Mouse (Mus musculus) lung, embryonic 15.5 days (tissue): Measurements from ENCODE around the gene Smad1. TPM values are rescaled to one million over a fixed set of nuclear protein-coding genes. Genes with fewer than 3 reads are reported as not detected.

Experiments
- ATAC-seq: fragments of 200-750 bp; cut with Nextera tagmentation; 2 replicates; pipeline ENCODE4 v1.8.0; 2017; ENCODE audit warnings: moderate number of reproducible peaks, borderline replicate concordance; ENCODE audit not compliant: low FRiP score, low TSS enrichment; ENCODE audit errors: extremely low read depth
- H3K27ac ChIP-seq: fragments of 300-500 bp; sonication (generic); 2 replicates; pipeline ENCODE4 v1.5.1; 2015; ENCODE audit warnings: moderate library complexity, mild to moderate bottlenecking, inconsistent platforms
- H3K27me3 ChIP-seq: fragments of 300-500 bp; sonication (generic); 2 replicates; pipeline ENCODE4 v1.6.1; 2015; ENCODE audit warnings: inconsistent platforms
- H3K36me3 ChIP-seq: fragments of 300-500 bp; sonication (generic); 2 replicates; pipeline ENCODE4 v1.6.1; 2015; ENCODE audit warnings: inconsistent platforms
- H3K4me1 ChIP-seq: fragments of 300-500 bp; sonication (generic); 2 replicates; pipeline ENCODE4 v1.6.1; 2015; ENCODE audit warnings: inconsistent platforms
- H3K4me2 ChIP-seq: fragments of 300-500 bp; sonication (generic); 2 replicates; pipeline ENCODE4 v1.6.1; 2015; ENCODE audit warnings: inconsistent platforms, mild to moderate bottlenecking, moderate library complexity
- H3K4me3 ChIP-seq: fragments of 300-500 bp; sonication (generic); 2 replicates; pipeline ENCODE4 v1.5.1; 2015; ENCODE audit warnings: mild to moderate bottlenecking, inconsistent platforms
- H3K9ac ChIP-seq: fragments of 300-500 bp; sonication (generic); 2 replicates; pipeline ENCODE4 v1.6.1; 2015; ENCODE audit warnings: inconsistent platforms
- H3K9me3 ChIP-seq: fragments of 300-500 bp; sonication (generic); 2 replicates; pipeline ENCODE4 v1.6.1; 2016; ENCODE audit warnings: inconsistent platforms
- WGBS: fragments of 180-500 bp; shearing (Covaris S2); methylation state at CpG from one replicate; pipeline ENCODE4 v1.1.7; 2015; 5-methylcytosine and 5-hydroxymethylcytosine counted together
- polyA plus RNA-seq: library from polyadenylated mRNA; unstranded; fragments of >200 nt; fragmentation: Nextera tagmentation; extraction: Ambion mirVana; gene quantifications from 2 replicates; pipeline ENCODE4 v1.2.1, GENCODE M21; 2015

The Smad1 gene
- polyA plus RNA-seq, 1 experiment from 2014 or later = 38.5 TPM

DNA sequence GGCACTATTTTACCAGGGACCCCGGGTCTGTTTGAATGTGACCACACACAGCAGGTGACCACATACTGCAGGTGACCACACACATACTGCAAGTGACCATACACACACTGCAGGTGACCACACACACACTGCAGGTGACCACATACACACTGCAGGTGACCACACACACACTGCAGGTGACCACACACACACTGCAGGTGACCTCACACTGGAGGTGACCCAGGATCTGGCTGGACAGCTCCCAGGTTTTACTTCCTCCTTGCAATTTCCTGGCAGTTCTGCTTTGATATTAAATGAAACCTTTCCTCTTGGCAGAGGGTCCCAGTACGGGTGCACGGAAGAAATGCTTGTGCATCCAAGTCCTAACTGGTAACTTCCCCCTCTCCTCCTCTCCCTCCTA, 75.3 kb downstream of the Smad1 start:
- 55% methylated on average over 3 of the region's 3 CpGs for WGBS

DNA sequence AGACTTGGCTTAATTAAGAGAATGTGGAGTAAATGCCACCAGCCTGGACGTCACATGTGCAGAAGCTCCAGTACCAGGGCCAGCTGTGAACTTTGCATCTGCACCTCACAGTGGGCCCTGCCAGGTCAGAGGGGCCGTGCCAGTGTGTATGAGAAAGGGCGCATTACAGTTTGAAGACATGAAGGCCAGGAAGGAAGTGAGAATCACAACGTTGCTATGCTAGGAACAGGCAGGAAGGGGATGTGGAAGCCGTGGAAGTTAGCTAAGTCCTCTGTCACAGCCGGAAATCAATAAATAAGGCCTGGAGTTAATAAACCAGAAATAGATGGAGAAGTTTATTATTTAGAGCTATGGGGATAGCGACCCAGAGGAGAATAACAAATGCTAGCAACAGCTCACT, 76.2 kb downstream of the Smad1 start:
- Histone ChIP-seq H3K27ac (peak overlapping the region; percentile 7; the same call in 1 of the 2 replicates), H3K36me3 (no peaks in the 10 kb centered on the region), H3K4me3 (no peak overlapping the region), H3K4me1 (peaks cover 9% of the 10 kb centered on the region; the same call in 1 of the 2 replicates), H3K9me3 (no peaks in the 10 kb centered on the region), H3K27me3 (no peaks in the 10 kb centered on the region), H3K9ac (no peak overlapping the region), H3K4me2 (no peak overlapping the region)
- no peak for ATAC-seq
- WGBS = 49% methylated on average over 7 of the region's 7 CpGs

More for the DNA sequence above, 75.3 kb downstream of the Smad1 start:
- Histone ChIP-seq H3K4me2 (no peak overlapping the region), H3K9ac (no peak overlapping the region), H3K27me3 (no peaks in the 10 kb centered on the region), H3K4me1 (peaks cover 9% of the 10 kb centered on the region; the same call in 1 of the 2 replicates), H3K36me3 (no peaks in the 10 kb centered on the region), H3K9me3 (no peaks in the 10 kb centered on the region), H3K4me3 (no peak overlapping the region), H3K27ac (peak overlapping the region; percentile 16; the same call in 1 of the 2 replicates)
- ATAC-seq = no peak

DNA sequence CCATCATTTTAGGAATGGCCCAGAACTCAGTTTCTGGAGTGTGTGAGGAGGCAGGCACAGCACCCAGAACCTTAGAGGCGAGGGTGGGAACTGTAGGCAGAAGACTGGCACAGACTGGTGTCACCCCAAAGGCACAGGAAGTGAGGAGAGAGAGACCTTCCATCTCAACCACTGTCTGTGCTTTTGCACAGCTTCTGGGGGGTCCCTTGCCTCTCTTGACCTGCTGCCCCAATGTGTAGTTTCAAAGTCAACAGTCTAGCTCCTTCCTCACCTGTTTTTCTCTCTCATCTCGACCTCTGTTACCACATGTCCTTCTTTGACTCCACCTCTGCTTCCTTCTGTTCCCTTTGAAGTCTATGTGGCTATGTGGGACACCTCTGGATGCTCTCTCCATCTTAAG, 88.5 kb downstream of the Smad1 start:
- Histone ChIP-seq H3K27me3 (no peaks in the 10 kb centered on the region), H3K27ac (no peak overlapping the region)
- ATAC-seq = no peak

DNA sequence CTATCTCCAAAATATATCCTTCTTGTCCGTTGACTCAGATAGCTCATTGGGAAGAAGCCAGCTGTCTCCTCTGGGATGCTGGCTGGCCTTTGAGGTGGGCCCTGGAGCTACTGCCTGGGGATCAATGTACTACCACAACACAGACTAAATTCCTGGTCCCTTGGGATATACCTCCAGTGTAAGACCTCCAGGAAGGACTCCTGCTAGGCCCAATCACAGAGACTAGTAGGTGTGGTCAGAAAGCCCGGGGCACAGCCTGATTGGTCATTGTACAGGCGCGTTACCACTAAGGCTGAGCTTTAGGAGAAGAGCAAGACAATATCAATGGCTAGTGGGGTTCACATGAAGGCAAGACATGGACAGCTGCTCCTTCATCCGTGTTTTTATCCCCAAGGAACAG, 93.4 kb downstream of the Smad1 start:
- Histone ChIP-seq H3K4me2 (no peak overlapping the region), H3K9me3 (no peaks in the 10 kb centered on the region), H3K4me1 (no peaks in the 10 kb centered on the region), H3K36me3 (no peaks in the 10 kb centered on the region), H3K4me3 (no peak overlapping the region), H3K27ac (no peak overlapping the region), H3K27me3 (no peaks in the 10 kb centered on the region), H3K9ac (no peak overlapping the region)
- ATAC-seq = no peak
- 65% methylated on average over 5 of the region's 5 CpGs for WGBS

More for the DNA sequence above, 88.5 kb downstream of the Smad1 start:
- H3K9me3 ChIP-seq = no peaks in the 10 kb centered on the region
- H3K36me3 ChIP-seq = no peaks in the 10 kb centered on the region
- H3K4me1 ChIP-seq = no peaks in the 10 kb centered on the region
- no peak overlapping the region for H3K4me3 ChIP-seq
- WGBS = 53% methylated on average over 2 of the region's 2 CpGs
- H3K9ac ChIP-seq = no peak overlapping the region
- H3K4me2 ChIP-seq = no peak overlapping the region

DNA sequence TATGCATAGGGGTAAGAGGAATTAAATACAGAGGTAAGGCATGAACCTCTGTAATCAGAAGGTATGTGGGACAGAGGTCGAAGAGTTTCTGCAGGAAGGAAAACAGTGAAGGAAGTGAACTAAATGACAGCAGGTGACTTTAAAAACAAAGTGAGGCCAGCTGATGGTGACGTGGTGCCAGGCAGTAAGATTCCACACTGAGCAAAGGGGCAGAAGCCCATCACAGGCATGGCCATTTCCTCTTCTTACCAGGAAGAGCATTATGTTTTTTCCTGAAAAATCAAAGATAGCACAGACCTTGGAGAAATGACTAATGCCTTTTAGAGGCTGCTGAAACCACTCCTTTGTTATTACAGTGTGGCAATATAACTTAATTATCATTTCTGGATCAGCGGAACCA, 97.8 kb downstream of the Smad1 start:
- Histone ChIP-seq H3K4me2 (no peak overlapping the region), H3K27me3 (no peaks in the 10 kb centered on the region), H3K4me1 (peaks cover 4% of the 10 kb centered on the region; the same call in 1 of the 2 replicates), H3K9ac (no peak overlapping the region), H3K9me3 (no peaks in the 10 kb centered on the region), H3K4me3 (no peak overlapping the region), H3K36me3 (no peaks in the 10 kb centered on the region), H3K27ac (no peak overlapping the region)
- ATAC-seq = no peak
- WGBS = 57% methylated on average over 3 of the region's 3 CpGs

DNA sequence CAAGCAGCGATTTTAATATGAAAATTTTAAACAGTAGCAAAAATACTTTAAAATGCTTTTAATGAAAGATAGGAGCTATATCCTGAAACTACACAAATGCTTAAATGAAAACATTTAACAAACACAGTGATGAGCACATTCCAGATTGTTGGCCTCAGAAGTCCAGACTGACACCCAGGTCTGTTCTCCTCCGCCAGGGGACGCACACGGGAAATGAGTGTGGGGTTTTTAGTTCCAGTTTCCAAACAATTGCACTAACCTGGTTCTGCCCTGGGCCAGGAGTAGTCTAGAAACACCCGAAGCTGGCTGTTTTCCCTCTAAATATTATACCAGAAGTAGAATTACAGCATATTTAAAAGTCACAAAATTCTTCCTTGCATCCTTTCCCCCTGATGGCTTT, 99.6 kb downstream of the Smad1 start:
- ATAC-seq = no peak
- no peak overlapping the region for H3K4me3 ChIP-seq
- 62% methylated on average over 5 of the region's 5 CpGs for WGBS
- H3K27ac ChIP-seq = no peak overlapping the region
- no peaks in the 10 kb centered on the region for H3K9me3 ChIP-seq
- no peak overlapping the region for H3K4me2 ChIP-seq
- no peaks in the 10 kb centered on the region for H3K27me3 ChIP-seq
- no peaks in the 10 kb centered on the region for H3K36me3 ChIP-seq
- peaks cover 12% of the 10 kb centered on the region; the same call in 1 of the 2 replicates for H3K4me1 ChIP-seq
- no peak overlapping the region for H3K9ac ChIP-seq

DNA sequence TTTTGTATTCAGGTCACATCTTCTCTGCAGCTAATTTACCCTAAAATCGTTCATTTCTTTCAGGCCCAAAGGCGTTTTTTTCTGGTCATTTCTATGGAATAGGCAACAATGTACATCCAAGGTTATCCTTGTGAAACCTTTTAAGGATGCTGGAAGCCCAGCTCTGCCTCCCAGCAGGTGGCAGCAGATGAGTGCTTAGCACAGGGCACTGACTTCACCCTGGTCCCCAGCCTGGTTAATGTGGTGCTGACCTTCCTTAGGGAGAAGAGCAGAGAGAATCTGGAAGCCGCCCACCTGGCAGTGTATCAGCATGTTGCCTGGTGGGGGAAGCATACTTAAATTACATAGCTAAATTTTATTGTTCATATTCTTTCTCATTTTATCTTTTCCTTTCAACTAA, 101.6 kb downstream of the Smad1 start:
- Histone ChIP-seq H3K27me3 (no peaks in the 10 kb centered on the region), H3K27ac (no peak overlapping the region), H3K4me3 (no peak overlapping the region), H3K9me3 (no peaks in the 10 kb centered on the region), H3K4me1 (peaks cover 22% of the 10 kb centered on the region), H3K36me3 (no peaks in the 10 kb centered on the region), H3K4me2 (no peak overlapping the region), H3K9ac (no peak overlapping the region)
- 26% methylated on average over 3 of the region's 3 CpGs for WGBS
- ATAC-seq = no peak

DNA sequence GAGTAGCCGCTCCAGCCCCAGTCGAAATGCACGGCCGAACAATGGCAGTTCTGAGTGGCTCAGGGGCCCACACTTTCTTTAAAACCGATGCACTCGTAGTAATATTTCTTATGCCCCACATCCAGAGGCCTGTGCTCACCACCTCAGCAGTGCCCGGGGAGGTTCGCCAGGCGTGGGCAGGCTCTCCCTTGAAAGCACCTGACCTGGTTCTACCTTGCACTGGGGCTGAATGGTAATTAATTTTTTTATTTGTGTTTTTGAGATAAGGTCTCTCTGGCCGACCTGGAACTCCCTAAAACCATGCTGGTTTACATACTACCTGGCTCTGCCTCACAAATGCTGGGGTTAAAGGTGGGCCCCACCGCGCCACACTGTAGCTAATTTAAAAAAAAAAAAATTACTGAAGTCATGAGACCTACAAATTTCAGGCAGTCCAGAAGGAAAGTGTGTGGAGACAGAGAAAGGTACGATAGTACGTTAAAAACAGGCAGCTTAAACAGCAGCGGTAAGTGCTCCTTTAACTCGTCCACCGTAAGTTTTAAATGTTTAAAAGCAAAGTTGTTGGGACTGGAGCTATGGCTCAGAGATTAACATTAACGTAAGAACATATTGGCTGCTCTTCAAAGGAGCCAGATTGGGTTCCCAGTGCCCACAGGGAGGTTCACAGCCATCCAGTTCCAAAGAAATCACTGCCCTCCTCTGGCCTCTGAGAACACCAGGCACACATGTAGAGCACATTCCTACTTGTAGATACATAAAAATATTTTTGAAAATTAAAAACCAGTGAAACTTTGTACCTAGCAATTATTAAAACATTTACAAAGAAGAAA, 103.8 kb downstream of the Smad1 start:
- no peaks in the 10 kb centered on the region for H3K27me3 ChIP-seq
- H3K9ac ChIP-seq = peak overlapping the region; percentile 70
- H3K36me3 ChIP-seq = no peaks in the 10 kb centered on the region
- peak overlapping the region; percentile 76 for H3K4me2 ChIP-seq
- no peaks in the 10 kb centered on the region for H3K9me3 ChIP-seq
- ATAC-seq = no peak; the same call in 1 of the 2 replicates
- H3K27ac ChIP-seq = peak overlapping the region; percentile 98
- H3K4me1 ChIP-seq = peaks cover 29% of the 10 kb centered on the region
- H3K4me3 ChIP-seq = peak overlapping the region; percentile 60
- 9% methylated on average over 18 of the region's 18 CpGs for whole genome bisulfite sequencing

DNA sequence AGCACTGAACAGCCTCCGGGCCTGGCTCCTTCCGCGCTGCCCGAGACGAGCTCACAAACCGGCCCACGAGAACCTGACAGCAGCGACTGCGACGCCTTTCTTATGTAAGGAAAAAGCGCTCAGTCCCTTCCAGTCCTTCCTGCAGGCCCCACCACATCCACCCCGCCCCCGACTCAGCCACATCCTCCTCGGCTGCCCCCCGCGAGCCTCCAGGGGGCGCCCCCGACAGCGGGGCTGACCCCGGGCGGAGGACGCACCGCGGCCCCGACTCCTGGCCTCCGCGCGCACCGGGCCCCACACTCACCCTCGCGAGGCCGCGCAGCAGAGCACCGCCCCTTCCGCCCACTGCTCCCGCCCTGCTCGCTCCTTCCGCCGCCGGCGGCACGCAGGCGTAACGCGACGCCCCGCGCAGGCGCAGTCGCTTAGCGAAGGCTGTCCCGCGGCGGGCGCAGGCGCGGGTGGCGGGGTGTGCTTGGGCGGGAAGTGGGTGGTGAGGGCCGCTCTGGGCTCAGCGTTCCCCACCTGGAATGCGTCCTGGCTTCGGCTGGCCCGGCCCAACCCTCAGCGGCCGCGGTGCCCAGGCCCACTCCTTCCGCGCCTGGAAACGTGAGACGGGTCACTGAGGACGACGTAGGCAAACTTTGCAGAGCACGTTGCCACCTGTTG, 104.6 kb downstream of the Smad1 start, which contains the start of gene Mmaa:
Gene Mmaa (minus strand): TSS at position 328 of the 666 bp plus-strand sequence.
- no peaks in the 10 kb centered on the region for H3K27me3 ChIP-seq
- ATAC-seq = peak; percentile 96
- H3K27ac ChIP-seq = peak within 1 kb of the TSS; percentile 98
- peak within 1 kb of the TSS; percentile 80 for H3K9ac ChIP-seq
- H3K4me3 ChIP-seq = peak within 1 kb of the TSS; percentile 60
- H3K9me3 ChIP-seq = no peaks in the 10 kb centered on the region
- peaks cover 29% of the 10 kb centered on the region for H3K4me1 ChIP-seq
- H3K4me2 ChIP-seq = peak within 1 kb of the TSS; percentile 76
- WGBS = under 1% methylated on average over 74 of the region's 74 CpGs
- no peaks in the 10 kb centered on the region for H3K36me3 ChIP-seq

DNA sequence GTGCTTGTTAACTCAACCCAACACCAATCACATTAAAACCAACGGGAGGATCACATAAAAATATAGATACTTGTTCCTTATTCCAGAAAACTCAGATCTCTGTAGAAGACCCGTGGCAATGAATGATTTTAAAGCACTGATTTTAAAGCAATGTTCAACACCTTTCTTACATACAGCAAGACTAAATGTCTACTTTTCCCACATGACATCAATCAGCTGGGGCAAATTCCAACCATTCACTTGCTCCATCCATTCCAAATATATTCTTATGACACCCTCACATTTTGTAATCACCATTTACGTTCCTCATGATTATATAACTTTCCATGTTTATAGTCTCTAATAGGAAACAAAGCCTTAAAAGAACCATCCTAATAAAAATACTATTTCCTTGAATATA, 105.5 kb downstream of the Smad1 start:
- no peaks in the 10 kb centered on the region for H3K27me3 ChIP-seq
- no peak overlapping the region for H3K9ac ChIP-seq
- H3K36me3 ChIP-seq = no peaks in the 10 kb centered on the region
- ATAC-seq = no peak
- H3K4me1 ChIP-seq = peaks cover 29% of the 10 kb centered on the region
- WGBS = 34% methylated on average over 3 of the region's 3 CpGs
- H3K9me3 ChIP-seq = no peaks in the 10 kb centered on the region
- peak overlapping the region; percentile 60 for H3K4me3 ChIP-seq
- peak overlapping the region; percentile 98; the same call in 1 of the 2 replicates for H3K27ac ChIP-seq
- peak overlapping the region; percentile 76 for H3K4me2 ChIP-seq

DNA sequence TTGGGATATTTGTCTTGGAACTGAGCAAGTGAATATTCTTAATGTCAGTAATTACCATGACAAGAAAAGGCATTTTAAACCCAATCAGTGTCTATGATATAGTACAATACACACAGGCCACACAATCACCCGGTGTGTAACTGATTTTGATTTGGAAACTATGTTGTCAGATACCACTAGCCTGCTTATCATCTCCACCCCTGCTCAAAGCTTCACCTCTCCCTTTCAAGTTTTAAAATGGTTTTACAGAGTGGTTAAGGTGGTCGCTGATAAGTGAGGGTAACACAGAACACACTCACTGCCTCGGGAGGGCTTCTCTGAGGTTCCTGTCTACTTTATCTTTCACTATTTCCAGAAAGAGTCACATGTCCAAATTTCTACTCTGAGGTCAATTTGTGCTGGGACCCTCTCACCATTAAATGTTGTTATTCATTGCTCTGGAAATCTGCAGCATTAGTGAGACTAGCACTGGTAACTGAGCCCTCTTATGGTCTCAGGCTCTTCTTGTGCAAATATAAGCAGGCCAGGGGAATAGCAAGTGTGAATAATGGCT, 106.5 kb downstream of the Smad1 start:
- WGBS = 54% methylated on average over 3 of the region's 3 CpGs
- Histone ChIP-seq H3K4me3 (no peak overlapping the region), H3K9ac (no peak overlapping the region), H3K27me3 (no peaks in the 10 kb centered on the region), H3K4me2 (peak overlapping the region; percentile 76), H3K36me3 (no peaks in the 10 kb centered on the region), H3K27ac (0 out of 2 replicates have a peak overlapping the region, but pooled peaks have one; percentile 11), H3K9me3 (no peaks in the 10 kb centered on the region), H3K4me1 (peaks cover 29% of the 10 kb centered on the region)
- ATAC-seq = no peak

DNA sequence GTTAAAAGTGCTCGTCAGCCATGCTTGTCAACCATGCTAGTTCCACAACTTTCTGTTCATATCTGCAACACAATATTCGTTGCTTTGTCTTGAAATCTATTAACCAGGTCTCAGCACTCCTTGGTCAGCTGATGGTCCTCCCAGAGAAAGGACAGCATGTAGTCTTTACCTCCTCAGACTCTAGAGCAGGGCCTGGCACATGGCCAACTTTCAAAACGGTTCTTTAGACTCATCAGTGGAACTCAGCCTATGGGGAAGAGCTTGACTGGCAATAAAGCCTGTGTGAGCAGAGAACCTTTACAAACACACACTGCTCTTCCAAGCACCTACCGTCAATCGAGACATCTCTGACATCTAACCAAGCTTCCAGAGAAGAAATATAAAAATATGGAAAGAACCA, 109.7 kb downstream of the Smad1 start:
- Histone ChIP-seq H3K9ac (no peak overlapping the region), H3K27me3 (no peaks in the 10 kb centered on the region), H3K36me3 (no peaks in the 10 kb centered on the region), H3K4me2 (no peak overlapping the region), H3K9me3 (no peaks in the 10 kb centered on the region), H3K4me1 (peaks cover 17% of the 10 kb centered on the region), H3K27ac (no peak overlapping the region), H3K4me3 (no peak overlapping the region)
- 65% methylated on average over 5 of the region's 5 CpGs for WGBS
- no peak for ATAC-seq
